Mouse (Mus musculus): ENCODE data around the gene 1700088E04Rik.

- TF ChIP-seq GATA1 (IDR thresholded peaks at IDR 0.05; ENCODE audit: borderline replicate concordance, low read length) (no peak), TAL1 (conservative IDR thresholded peaks at IDR 0.05; ENCODE audit: low read depth, low read length) (no peak), CTCF (IDR thresholded peaks at IDR 0.05; ENCODE audit: low read depth, low read length) (no peak), POLR2AphosphoS5 (IDR thresholded peaks at IDR 0.05; ENCODE audit: insufficient replicate concordance, low read depth, low read length) (no peak), GATA2 (IDR thresholded peaks at IDR 0.05; ENCODE audit: borderline replicate concordance, low read depth, low read length) (no peak)
Observed at GRCm38 (mm10) chr15:79098220-79098619, 42.8 kb downstream of the 1700088E04Rik start.

All from G1E (cell line).